Mouse (Mus musculus): ENCODE measurements at regions not wholly inside any gene's neighbourhood (a gene's known extent, or its start where the extent isn't known, plus 50 kb on each side); places are given as distances from the start of the nearest gene placed in this dataset.

DNA sequence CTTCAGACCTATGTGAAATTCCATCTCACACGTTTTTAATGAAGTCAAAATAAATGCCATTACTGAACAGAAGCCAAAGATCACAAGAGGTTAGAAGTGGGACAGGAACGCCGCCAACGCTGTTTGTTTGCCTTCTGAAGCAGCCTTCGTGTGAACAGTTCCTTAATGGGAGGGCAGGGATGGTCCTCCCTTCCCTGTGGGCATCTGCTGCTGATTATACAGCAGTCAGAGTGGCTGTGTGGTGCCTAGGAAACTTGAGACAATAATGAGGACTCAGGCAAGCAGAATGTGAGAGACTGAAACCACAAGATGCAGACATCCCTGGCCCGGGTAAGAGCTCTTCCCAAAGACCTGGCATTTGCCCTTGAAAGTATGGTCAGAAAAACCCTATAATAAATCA, 164.3 kb downstream of the Cxcl12 start:
- no peak for DNase-seq

- DNase-seq = no peak
Measured at GRCm38 (mm10) chr6:117342123-117342522, 173.8 kb downstream of the Cxcl12 start.

DNA sequence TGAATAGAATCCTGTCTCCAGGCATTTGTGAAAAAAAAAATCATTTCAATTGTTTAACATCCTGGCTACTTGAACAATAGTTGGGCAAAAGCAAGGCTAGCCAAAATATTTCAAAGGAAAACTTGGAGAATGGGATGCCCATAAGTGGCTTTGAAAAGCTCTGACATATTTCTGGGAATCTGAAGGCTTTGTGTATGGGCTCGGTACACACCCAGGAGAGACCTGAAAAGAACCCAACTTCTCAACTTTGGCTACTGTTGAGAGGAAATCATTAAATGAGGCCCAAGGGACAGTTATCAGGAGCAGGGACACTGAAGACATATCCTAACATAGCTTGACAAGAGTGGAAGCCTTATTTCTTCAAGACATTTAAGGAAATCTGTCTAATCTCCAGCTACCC, 179.0 kb downstream of the Cxcl12 start:
- DNase-seq = peak; percentile 95

DNA sequence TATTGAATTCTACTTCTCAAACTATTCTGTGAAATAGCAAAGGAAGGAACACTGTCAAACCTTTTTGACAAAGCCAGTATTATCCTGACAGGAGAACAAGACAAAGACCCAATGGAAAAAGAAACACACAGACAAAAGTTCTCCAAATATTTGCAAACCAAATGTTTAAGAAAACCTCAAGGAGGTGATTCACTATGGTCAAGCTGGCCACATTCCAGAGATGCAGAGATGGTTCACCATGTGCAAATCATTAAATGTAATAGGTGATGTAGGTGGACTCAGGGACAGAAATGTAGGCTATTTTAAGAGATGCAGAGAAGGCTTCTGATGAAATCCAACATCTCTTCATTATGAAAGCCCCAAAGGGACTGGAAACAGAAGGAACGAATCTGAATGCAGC, 183.5 kb downstream of the Cxcl12 start:
- no peak for DNase-seq

DNA sequence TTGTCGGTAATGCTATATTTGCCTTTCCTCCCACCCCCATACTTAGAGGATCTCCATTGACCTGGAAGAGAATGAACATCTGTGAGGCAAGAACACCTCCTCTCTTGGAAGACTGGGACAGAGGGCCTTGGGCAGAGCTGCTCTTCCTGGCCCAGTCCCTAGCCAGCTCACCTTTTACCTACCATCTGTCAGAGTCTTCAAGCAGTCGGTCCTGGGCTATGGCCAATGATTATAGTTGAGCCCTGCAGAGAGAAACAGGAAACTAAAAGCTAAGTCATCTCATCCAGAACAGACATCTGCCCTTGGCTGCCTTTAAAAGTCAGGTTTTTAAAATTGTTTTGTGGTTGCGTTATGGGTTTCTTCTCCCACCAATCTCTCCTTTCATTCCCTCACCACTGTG, 184.8 kb downstream of the Cxcl12 start:
- peak; percentile 97 for DNase-seq

GRCm38 (mm10) chr6:117356101-117356500, 187.8 kb downstream of the Cxcl12 start:
- DNase-seq = no peak

DNA sequence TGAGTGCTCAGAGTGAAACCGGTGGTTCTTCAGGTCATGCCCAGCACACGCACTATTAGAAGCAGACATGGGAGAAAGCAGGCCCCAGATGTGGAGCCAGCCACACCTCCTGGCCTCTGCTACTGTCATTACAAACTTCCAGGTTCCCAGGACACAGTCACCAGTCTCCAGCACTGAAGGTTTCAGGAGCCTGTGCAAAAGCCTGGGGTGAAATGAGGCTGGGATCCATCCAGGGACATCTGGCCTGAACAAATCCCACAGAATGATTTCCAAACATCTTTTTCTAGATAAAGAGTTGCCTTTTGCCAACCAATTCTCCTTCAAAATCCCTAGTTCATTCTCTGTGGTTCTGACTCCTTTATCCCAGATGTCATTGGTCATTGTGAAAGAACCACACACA, 191.1 kb downstream of the Cxcl12 start:
- DNase-seq = peak; percentile 91

DNA sequence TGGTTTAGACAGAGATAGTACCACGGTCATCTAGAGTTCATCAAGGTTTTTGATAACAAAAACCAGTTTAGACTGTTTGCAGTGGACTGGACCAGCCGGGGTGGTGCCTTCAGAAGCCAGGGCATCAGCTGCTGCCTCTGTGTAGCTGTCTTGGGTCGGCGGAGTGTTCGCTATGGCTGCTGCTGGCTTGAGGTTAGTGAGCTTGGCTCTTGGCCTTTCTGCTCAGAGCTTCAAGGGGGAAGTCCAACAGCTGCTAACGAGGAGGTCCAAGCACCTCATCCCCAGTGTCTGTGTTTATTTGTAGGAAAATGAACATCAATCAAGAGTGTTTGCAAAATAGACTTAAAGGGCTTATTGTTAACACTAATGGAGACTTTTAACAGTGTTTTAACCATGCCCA, 198.2 kb downstream of the Cxcl12 start:
- DNase-seq = peak; percentile 83

GRCm38 (mm10) chr6:117375989-117376388, 207.7 kb downstream of the Cxcl12 start:
- peak; percentile 74 for DNase-seq

DNA sequence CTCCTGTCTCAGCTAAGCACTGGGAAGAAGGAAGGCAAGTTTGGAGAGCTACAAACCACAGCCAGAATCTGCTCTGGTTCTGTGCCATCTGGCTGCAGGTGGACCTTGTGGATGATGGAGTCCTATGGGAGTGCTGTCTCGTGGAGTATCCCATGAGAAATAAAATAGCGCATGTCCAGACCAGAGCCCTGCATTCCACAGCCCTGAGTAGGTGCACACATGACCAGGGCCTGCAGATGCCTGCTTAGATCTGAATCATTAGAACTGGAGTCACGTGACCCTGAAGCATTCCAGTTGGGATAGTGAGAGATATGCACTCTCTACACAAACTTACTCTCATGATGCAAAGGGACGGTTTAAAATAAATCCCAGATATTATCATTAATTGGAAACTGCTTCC, 211.6 kb downstream of the Cxcl12 start:
- DNase-seq = peak; percentile 91

DNA sequence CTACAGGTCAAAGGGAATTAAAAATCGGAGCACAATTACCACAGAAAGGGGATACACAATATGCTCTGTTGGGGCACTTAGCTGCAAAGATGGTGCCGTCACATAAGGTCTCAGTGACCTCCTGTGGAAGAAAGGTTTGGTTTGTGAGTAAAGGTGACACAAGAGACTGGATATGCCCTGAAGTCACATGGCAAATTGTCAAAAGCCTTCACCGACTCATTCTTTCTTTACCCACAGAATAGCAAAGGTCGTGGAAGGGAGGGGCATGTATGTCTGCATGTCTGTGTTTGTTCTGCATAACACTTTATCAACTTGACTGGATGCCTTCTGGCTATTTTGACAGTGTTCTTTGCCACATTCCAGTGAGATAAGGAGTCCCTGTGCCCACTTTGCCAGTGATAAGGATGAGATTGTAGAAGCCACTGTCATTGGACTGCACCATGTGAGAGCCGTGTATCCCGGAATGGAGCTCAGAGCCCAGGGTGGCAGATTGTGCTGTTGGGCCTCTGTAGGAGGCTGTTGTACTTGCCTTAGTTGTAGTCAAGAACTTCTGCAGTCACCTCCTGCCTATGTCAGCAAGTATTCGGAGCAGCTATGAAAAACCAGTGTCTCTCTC, 222.0 kb downstream of the Cxcl12 start:
- peak; percentile 94 for DNase-seq

DNA sequence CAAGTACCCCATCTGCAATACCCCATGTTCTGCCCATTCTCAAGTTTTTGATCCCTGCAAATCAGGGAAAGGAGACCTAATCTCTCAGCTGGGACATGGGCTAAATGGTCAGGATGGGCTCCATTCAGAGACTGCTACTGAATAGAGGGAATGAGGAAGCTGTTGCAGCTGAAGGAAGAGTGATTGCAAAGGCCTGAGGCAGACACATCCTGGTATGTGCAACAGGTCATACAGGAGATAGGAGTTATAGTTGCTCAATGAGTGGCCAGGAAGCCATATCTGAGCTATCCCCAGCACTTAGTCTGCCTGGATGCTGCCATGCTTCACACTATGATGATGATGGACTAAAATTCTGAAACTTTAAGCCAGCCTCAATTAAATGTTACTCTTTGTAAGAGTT, 225.1 kb downstream of the Cxcl12 start:
- peak; percentile 35 for DNase-seq

GRCm38 (mm10) chr6:117405589-117406311, 237.4 kb downstream of the Cxcl12 start:
- DNase-seq = no peak

DNA sequence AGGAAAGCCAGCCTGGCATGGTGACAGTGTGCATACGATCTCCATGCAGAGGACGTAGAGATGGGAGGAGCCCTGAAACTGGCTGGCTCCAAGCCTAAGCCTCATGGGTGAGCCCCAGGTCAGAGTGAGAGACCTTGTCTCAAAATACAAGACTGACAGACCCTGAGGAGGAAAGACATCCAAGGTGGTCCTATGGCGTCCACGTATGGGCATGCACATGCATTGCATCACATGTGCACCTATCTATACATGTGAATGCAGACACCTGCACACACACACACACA, 237.9 kb downstream of the Cxcl12 start:
- peak; percentile 57 for DNase-seq

GRCm38 (mm10) chr6:117406757-117407156, 238.4 kb downstream of the Cxcl12 start:
- DNase-seq = peak; percentile 71

DNA sequence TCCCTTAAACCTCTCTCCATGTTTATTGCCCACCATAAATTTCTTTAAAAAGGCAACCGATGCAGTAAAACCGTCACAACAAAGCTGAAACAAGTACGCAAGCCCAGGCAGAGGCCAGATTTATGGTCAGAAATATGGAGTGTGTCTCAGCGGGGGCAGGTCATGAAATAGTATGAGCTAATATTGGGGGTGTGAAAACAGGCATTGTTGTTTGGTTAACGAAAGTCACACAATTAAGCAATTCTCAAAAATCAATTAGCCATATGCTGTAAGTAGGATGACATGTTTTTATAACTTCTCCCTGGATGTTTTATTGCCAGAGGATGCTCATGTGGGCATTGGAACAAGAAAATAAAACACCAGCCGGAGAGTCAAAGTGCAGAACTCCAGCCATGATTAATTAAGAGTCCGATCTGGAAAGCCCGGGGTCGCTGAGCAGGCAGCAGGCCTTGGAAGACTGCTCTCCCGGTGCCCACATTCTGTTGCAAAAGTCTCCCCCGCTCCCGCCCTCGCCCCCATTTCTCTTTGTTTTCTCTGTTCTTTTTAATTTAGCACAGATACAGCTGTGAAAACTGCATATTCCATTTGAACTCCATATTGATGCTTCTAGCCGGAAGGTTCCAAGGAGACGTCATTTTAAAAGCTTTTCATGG, 239.0 kb downstream of the Cxcl12 start:
- peak; percentile 55 for DNase-seq

DNA sequence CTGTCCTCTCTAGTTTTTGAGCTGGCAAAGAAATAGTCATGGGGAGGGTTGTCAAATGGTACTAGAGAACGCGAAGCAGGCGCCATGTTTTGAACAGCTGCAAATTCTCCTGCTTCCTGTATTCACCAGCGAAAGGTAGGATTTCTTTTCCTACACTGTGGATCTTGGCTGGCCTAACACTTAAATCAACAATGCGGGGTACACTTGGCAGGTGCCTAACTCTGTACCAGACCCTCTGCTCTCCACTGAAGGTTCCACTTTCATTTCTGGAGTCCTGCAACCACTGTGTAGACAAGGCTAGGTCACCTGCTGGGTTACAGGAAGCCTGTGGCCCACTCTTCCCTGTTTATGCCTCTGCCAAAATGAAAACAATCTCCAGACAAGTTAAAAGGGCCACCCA, 239.6 kb downstream of the Cxcl12 start:
- DNase-seq = no peak

GRCm38 (mm10) chr6:117408971-117409783, 240.8 kb downstream of the Cxcl12 start:
- peak; percentile 83 for DNase-seq

GRCm38 (mm10) chr6:117414926-117415325, 246.6 kb downstream of the Cxcl12 start:
- peak; percentile 19 for DNase-seq

DNA sequence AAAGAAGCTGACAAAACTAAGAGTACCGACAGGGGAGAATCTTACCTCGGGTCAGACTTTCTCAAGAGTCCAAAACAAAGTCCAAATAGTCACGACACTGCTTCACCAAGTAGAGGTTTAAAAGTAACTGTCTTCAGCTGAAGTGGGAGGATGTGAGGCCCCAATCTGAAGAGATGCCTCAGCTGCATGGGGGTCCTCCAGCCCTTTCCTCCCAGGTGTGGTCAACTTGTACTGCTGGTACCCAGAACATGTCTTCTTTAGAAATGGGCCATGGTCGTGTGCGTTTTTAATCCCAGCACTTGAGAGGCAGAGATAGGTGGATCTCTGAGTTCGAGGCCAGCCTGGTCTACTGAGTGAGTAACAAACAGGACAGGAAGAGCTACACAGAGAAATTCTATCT, 247.6 kb downstream of the Cxcl12 start:
- peak; percentile 56 for DNase-seq

GRCm38 (mm10) chr6:117416461-117416860, 248.1 kb downstream of the Cxcl12 start:
- DNase-seq = peak; percentile 84

GRCm38 (mm10) chr6:117422846-117423573, 254.7 kb downstream of the Cxcl12 start:
- DNase-seq = peak; percentile 86

GRCm38 (mm10) chr6:117426363-117426762, 258.0 kb downstream of the Cxcl12 start:
- DNase-seq = peak; percentile 55

Measured in heart, adult 11 months (tissue).